Mouse (Mus musculus) spleen, postnatal 14 days (tissue): ENCODE measurements around the gene Dyrk1a.

Source experiments
- DNase-seq, 2 experiments: peaks; one replicate each; pipeline ENCODE4 v3.0.0; 2021 to 2022; ENCODE audit warnings: low spot score in 2 of 2

Dyrk1a gene

GRCm38 (mm10) chr16:94569229-94570176, at the start of gene Dyrk1a:
Gene Dyrk1a (plus strand): TSS chr16:94570010.
- peak; percentile 96 to 98 for DNase-seq

- DNase-seq: no peak
Measured at GRCm38 (mm10) chr16:94523594-94524377, 46.0 kb upstream of the Dyrk1a start.

- DNase-seq: no peak
Measured at GRCm38 (mm10) chr16:94524691-94525090, 45.1 kb upstream of the Dyrk1a start.

- DNase-seq: no peak
Measured at GRCm38 (mm10) chr16:94525955-94526343, 43.9 kb upstream of the Dyrk1a start.

GRCm38 (mm10) chr16:94526344-94527151, 43.3 kb upstream of the Dyrk1a start, which contains the start of gene Vps26c:
Gene Vps26c (minus strand): TSS chr16:94526830.
- peak; percentile 95 to 97 for DNase-seq

- no peak for DNase-seq
Measured at GRCm38 (mm10) chr16:94527152-94527534, 42.7 kb upstream of the Dyrk1a start.

GRCm38 (mm10) chr16:94527546-94527945, 42.3 kb upstream of the Dyrk1a start:
- DNase-seq: no peak

- no peak for DNase-seq
Measured at GRCm38 (mm10) chr16:94531268-94531667, 38.5 kb upstream of the Dyrk1a start.

GRCm38 (mm10) chr16:94533679-94534078, 36.1 kb upstream of the Dyrk1a start:
- no peak for DNase-seq

GRCm38 (mm10) chr16:94535716-94536115, 34.1 kb upstream of the Dyrk1a start:
- no peak for DNase-seq

- no peak for DNase-seq
Measured at GRCm38 (mm10) chr16:94536417-94537158, 33.2 kb upstream of the Dyrk1a start.

GRCm38 (mm10) chr16:94537159-94537527, 32.7 kb upstream of the Dyrk1a start:
- DNase-seq: no peak

- no peak for DNase-seq
Measured at GRCm38 (mm10) chr16:94540140-94540539, 29.7 kb upstream of the Dyrk1a start.

- no peak for DNase-seq
Measured at GRCm38 (mm10) chr16:94542898-94543297, 26.9 kb upstream of the Dyrk1a start.

- no peak for DNase-seq
Measured at GRCm38 (mm10) chr16:94544540-94545105, 25.2 kb upstream of the Dyrk1a start.

- DNase-seq: no peak
Measured at GRCm38 (mm10) chr16:94545781-94546562, 23.8 kb upstream of the Dyrk1a start.

GRCm38 (mm10) chr16:94549813-94550212, 20.0 kb upstream of the Dyrk1a start:
- DNase-seq: no peak

- no peak for DNase-seq
Measured at GRCm38 (mm10) chr16:94551934-94552333, 17.9 kb upstream of the Dyrk1a start.

GRCm38 (mm10) chr16:94555346-94555745, 14.5 kb upstream of the Dyrk1a start:
- no peak for DNase-seq

- no peak for DNase-seq
Measured at GRCm38 (mm10) chr16:94556228-94556627, 13.6 kb upstream of the Dyrk1a start.
